Mouse (Mus musculus) forebrain, embryonic 10.5 days (tissue): ENCODE results near the gene Dnmt3b. TPM values are rescaled to one million over a fixed set of nuclear protein-coding genes. Genes with fewer than 3 reads are reported as not detected.

Experiments used
- polyA plus RNA-seq: library from polyadenylated mRNA; unstranded; fragments of >200 nt; fragmentation: Nextera tagmentation; extraction: Ambion mirVana; gene quantifications from 2 replicates; pipeline ENCODE4 v1.2.1, GENCODE M21; 2016

Dnmt3b gene
- polyA plus RNA-seq, 1 experiment from 2014 or later = 26.9 TPM

Other genes with a start within 250 kb of the Dnmt3b start
- gene 4930404H24Rik, start 156.7 kb upstream of the Dnmt3b start, polyA plus RNA-seq = not detected in 2 replicates
- gene Nol4l, start 119.5 kb upstream of the Dnmt3b start, polyA plus RNA-seq = 11.7 and 12.3 TPM in 2 replicates
- 66.2 and 71.8 TPM in 2 replicates for gene Commd7, start 16.7 kb upstream of the Dnmt3b start, polyA plus RNA-seq
- gene Dnmt3c, start 47.2 kb downstream of the Dnmt3b start, polyA plus RNA-seq = 0.07 TPM in 1 of 2 replicates, not detected in the other
- gene Mapre1, start 91.8 kb downstream of the Dnmt3b start, polyA plus RNA-seq = 312 and 323 TPM in 2 replicates
- not detected in 2 replicates for gene Efcab8, start 130.5 kb downstream of the Dnmt3b start, polyA plus RNA-seq
- gene Sun5, start 221.6 kb downstream of the Dnmt3b start, polyA plus RNA-seq = not detected in 2 replicates
- gene Bpifb2, start 225.6 kb downstream of the Dnmt3b start, polyA plus RNA-seq = not detected in 2 replicates